Mouse (Mus musculus) gastrocnemius, adult 18-20 months (tissue): ENCODE results near the gene Ccdc78. TPM values are rescaled to one million over a fixed set of nuclear protein-coding genes. Genes with fewer than 3 reads are reported as not detected.

Experiments
- DNase-seq: peaks from one replicate; pipeline ENCODE4 v3.0.0; 2021; ENCODE audit warnings: low spot score
- microRNA-seq: library from miRNA; unstranded; fragments of <30 nt; microRNA quantifications from one replicate; pipeline ENCODE4 v1.2.0, GENCODE M21; 2021
- total RNA-seq, 2 experiments: library from RNA; stranded (reverse); gene quantifications; 2 replicates each; pipeline ENCODE4 v1.2.3; 2021

The Ccdc78 gene
- total RNA-seq, 2 experiments from 2014 or later, result not detected

DNA sequence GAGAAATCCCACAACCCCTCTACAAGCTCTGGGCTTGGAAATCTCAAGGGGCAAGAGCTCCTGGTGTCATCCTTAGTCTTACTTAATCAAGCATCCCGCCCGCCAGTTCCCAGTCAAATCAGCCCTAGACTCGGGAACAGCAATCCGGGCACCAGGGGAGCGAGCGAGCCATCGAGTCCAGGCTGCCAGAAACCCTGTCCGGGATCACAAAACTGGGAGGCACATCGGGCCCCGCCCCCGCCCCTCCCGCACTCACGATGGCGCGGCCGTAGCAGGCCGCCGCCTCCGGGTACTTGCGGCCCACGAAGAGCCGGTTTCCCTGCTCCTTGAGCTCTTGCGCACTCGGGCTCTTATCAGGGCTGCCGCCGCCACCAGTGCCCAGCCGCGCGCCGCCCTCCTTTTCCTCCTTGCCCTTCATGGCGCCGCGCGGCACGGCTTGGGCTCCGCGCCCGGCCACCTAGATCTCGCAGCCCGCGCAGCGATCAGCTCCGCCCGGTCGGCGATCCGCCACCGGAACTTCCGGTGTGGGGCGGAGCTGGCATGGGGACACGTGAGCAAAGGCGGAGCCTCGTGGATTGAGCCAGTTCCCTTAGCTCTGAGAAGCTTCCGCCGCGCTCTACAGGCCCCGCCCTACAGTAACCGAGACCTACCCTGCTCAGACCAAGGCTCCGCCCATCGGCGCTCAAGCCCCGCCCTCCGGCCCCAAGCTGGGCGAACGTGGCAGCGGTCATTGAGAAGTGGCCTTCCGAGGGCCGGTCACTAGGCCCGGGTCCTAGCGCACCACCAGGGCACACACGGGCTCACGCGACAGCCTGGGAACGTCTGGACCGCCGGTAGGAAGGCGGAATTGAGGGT is 46.3 kb downstream of the Ccdc78 start:
- DNase-seq, result peak; percentile 100

DNA sequence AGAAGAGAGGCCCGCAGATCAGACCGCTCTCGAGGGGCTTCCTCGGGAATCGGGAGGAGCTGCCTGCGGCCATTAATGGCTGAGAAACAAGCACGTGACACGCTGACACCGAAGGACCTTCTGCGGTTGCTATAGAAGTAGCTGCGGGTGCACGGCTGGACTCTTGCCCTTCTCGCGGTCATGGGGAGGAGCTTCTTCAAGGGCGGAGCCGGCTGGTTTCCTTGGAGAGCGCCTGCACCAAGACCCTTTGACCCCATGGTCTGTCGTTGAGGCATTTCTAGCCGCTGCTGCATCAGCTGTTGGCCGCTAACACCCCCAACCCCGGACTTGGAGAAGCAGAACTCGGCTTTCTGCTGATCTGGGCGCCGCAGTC is 46.9 kb downstream of the Ccdc78 start, which contains the start of gene Stub1:
Stub1 (minus strand) TSS at position 114 of the 373 bp plus-strand sequence.
- peak; percentile 96 for DNase-seq

DNA sequence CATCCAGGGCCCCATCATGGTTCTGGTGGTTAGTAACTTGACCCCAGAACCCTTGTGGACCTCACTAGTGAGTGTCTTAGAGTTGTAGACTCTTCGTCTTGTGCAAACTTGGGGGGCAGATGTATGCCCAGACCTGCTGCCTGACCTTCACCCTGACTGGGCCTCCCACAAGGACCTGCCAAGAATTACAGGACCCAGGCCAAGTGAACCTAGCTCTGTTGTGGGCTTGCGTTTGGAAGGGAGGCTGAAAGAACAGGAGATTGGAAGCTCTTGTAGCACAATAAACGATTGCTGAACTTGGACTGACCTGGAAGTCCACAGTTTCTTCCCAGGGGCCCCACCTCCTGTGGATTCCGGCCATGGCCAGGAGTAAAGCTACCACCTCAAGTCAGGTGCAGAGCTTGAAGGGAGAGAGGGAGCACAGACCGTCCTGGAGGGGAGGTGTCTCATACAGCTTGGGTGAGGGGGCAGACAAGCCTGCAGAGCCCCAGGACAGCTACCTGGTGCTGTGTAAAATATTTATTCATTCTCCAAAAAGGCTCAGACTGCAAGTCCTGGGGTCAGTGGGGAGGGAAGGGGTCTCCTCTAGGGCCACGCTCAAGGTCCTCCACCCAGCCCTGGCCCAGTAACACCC is 47.7 kb downstream of the Ccdc78 start:
- no peak for DNase-seq

- DNase-seq, result no peak
Observed at GRCm38 (mm10) chr17:25834595-25835222, 48.3 kb downstream of the Ccdc78 start.

DNA sequence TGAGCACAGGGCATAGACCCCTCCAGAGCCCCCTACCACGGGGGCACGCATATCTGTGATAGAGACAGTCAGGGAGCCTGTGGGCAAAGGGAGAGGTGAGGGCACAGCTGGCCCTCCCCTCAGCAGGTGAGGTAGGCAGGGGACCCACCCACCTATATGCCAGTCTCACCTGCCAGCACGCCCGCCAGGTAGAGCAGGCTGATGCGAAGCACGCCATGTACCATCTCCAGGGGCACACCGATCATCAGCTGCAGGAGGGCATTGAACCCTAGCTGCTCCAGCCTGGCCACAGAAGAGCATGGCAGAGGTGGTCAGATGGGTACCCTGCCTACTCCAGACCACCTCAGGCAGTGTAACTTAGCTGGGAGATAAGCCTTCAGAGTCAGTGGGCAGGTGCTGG is 48.9 kb downstream of the Ccdc78 start:
- DNase-seq, result no peak

- no peak for DNase-seq
Observed at GRCm38 (mm10) chr17:25835816-25836215, 49.4 kb downstream of the Ccdc78 start.

DNA sequence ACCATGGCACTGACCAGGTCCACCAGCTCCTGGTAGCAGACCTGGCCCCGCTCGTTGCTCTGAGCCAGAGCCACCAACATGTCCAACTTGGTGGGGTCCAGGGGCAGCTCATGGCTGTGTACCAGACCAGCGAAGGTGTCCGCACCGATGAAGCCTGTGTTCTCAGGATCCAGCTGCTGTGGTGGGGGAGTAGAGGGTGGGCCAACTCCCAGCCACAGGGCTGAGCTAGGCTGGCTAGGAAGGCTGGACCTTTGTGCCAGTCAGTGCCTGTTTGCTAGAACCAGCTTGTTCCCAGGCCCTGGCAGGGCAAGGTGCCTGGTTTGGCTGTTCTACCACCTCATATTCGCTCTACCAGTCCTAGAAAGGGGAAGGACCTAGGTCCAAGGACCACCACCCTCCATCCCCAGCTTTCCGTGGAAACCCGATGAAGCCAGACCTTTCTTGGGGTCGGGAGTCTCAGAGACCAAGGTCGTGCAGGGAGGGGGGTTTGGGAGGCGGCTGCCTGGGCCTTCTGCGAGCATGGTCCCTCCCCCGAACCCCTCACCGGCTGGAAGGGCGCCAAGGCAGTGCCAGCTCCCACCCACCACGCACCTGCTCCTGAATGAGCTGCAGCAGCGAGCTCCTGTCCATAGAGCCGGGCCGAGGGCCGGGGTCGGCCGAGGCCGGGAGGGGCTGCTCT is 50.2 kb downstream of the Ccdc78 start:
- DNase-seq, result peak; percentile 42

- DNase-seq, result peak; percentile 85
Observed at GRCm38 (mm10) chr17:25837076-25837410, 50.7 kb downstream of the Ccdc78 start, which contains the start of gene Rhbdl1. Gene Rhbdl1, minus strand, starts transcription at chr17:25837295.

GRCm38 (mm10) chr17:25837533-25837932 is 51.2 kb downstream of the Ccdc78 start:
- no peak for DNase-seq

DNA sequence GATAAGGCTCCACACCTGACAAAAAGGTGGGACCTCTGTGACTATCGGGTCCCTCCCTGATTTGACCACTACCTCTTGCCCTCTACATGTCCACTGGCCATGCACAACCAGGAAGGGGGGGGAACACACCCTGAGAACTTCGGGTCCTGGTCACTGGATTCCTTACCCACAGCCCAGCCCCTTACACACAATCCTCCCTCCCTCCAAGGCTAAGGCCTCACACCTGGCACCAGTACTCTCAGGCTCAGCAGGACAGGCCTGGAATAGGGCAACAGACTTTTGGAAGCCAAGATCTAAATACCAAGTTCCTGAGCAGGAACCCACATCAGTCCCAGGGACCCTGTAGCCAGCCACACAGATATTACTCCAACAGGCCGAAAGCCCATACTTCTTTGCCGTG is 52.5 kb downstream of the Ccdc78 start:
- no peak for DNase-seq

DNA sequence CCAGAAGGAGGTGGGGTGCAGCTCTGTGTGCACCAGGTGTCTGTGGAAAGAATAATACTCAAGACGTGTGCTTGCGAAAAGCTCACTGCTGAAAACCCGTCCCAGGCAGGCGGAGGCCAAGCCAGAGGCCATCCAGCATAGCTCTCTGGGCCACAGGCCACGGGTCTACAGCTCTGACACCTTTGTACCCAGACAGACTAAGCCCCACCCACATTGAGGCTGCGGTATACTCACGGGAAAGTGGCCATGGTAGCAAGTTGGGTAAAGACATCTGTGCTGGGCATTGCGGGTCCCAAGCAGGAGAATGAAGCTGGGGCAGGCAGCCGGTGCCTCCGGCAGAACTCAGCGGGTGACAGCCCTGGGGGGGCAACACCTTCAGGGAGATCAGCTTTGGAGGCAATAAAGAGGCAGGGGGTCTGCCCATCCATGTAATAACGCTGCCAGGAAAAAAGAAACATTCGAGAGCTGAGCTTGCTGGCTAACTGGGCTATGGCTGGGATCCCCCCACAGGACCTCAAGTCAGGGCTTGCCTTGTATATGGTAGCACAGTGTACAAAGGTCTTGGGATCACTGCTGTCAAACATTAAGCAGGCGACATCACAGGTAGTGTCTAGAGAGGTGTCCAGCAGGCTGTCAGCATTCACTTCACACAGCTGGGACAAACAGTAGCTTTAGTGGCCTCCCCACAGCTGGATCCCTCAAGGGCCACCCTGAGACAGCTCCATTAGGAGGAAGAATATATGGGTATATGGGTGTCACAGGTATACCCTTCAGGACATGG is 53.3 kb downstream of the Ccdc78 start:
- DNase-seq, result no peak

Small RNA genes lying within 50 kb of the gene (microRNA-seq; reads per million reads assigned to microRNA genes)
- gene Gm25083 (not detected), gene Mir3082 (not detected), gene Mir6966 (not detected)

Other genes starting within 250 kb of the Ccdc78 start
- gene Sox8, start 215.9 kb upstream of the Ccdc78 start, total RNA-seq, result under 1 TPM; 0.37 to 0.59 TPM
- 10 to 100 TPM; 11.3 to 12.6 TPM for gene Lmf1, start 207.5 kb upstream of the Ccdc78 start, total RNA-seq
- gene Gng13, start 69.4 kb upstream of the Ccdc78 start, total RNA-seq, result not detected
- gene Chtf18, start 59.2 kb upstream of the Ccdc78 start, total RNA-seq, result 1 to 10 TPM in 1 of 2 experiments, under 1 TPM in 1; 0.47 to 1.1 TPM
- 1 to 10 TPM; 3.5 to 4.2 TPM for gene Rpusd1, start 58.9 kb upstream of the Ccdc78 start, total RNA-seq
- gene Mslnl, start 50.5 kb upstream of the Ccdc78 start, total RNA-seq, result not detected
- gene Msln, start 32.2 kb upstream of the Ccdc78 start, total RNA-seq, result under 1 TPM; 0.26 to 0.46 TPM
- gene Narfl, start 12.8 kb upstream of the Ccdc78 start, total RNA-seq, result 10 to 100 TPM; 27.3 to 29.2 TPM
- gene Haghl, start 907 bp upstream of the Ccdc78 start, total RNA-seq, result 10 to 100 TPM; 10.6 to 10.7 TPM
- gene Fam173a, start 6.3 kb downstream of the Ccdc78 start, total RNA-seq, result 10 to 100 TPM; 42.2 to 46.8 TPM
- gene AC134908.4, start 9.1 kb downstream of the Ccdc78 start, total RNA-seq, result not detected
- 10 to 100 TPM; 40.1 to 48.4 TPM for gene Metrn, start 10.6 kb downstream of the Ccdc78 start, total RNA-seq
- gene Fbxl16, start 22.5 kb downstream of the Ccdc78 start, total RNA-seq, result under 1 TPM; 0.62 to 0.91 TPM
- 1 to 10 TPM; 9.6 to 9.8 TPM for gene Wdr24, start 37.0 kb downstream of the Ccdc78 start, total RNA-seq
- 10 to 100 TPM; 12.6 to 14.2 TPM for gene Jmjd8, start 42.3 kb downstream of the Ccdc78 start, total RNA-seq
- 10 to 100 TPM; 88.4 to 92.9 TPM for gene Stub1, start 46.8 kb downstream of the Ccdc78 start, total RNA-seq
- gene Rhbdl1, start 50.7 kb downstream of the Ccdc78 start, total RNA-seq, result 10 to 100 TPM; 10.7 to 14.7 TPM
- gene Gm20683, start 55.2 kb downstream of the Ccdc78 start, total RNA-seq, result 10 to 100 TPM; 10.0 to 11.8 TPM
- gene Rhot2, start 58.3 kb downstream of the Ccdc78 start, total RNA-seq, result 10 to 100 TPM; 72.4 to 72.9 TPM
- gene Wdr90, start 74.9 kb downstream of the Ccdc78 start, total RNA-seq, result under 1 TPM; 0.55 to 0.64 TPM
- gene Mcrip2, start 82.2 kb downstream of the Ccdc78 start, total RNA-seq, result 100 to 1,000 TPM in 1 of 2 experiments, 10 to 100 TPM in 1; 84.2 to 102 TPM
- 10 to 100 TPM; 25.4 to 33.4 TPM for gene Mettl26, start 88.5 kb downstream of the Ccdc78 start, total RNA-seq
- under 1 TPM; 0.43 to 0.62 TPM for gene Wfikkn1, start 94.3 kb downstream of the Ccdc78 start, total RNA-seq
- 10 to 100 TPM in 1 of 2 experiments, 1 to 10 TPM in 1; 7.6 to 11.1 TPM for gene Rab40c, start 133.1 kb downstream of the Ccdc78 start, total RNA-seq
- 10 to 100 TPM; 19.9 to 22.2 TPM for gene Pigq, start 158.4 kb downstream of the Ccdc78 start, total RNA-seq
- gene Nhlrc4, start 158.4 kb downstream of the Ccdc78 start, total RNA-seq, result not detected
- not detected for gene A930017K11Rik, start 166.0 kb downstream of the Ccdc78 start, total RNA-seq
- gene Capn15, start 199.2 kb downstream of the Ccdc78 start, total RNA-seq, result 1 to 10 TPM; 4.4 to 6.5 TPM